Mouse (Mus musculus): ENCODE measurements around the gene Gm266. TPM values are rescaled to one million over a fixed set of nuclear protein-coding genes. Genes with fewer than 3 reads are reported as not detected.
"Not testable (repeated sequence)": the region's sequence is repeated elsewhere in the genome, so short reads cannot be mapped to it uniquely, and the experiment has no call there.

Gene Gm266
- total RNA-seq (2014; fragmentation: Nextera tagmentation) (not detected in 2 replicates), total RNA-seq (2017) (not detected in 2 replicates)

DNA sequence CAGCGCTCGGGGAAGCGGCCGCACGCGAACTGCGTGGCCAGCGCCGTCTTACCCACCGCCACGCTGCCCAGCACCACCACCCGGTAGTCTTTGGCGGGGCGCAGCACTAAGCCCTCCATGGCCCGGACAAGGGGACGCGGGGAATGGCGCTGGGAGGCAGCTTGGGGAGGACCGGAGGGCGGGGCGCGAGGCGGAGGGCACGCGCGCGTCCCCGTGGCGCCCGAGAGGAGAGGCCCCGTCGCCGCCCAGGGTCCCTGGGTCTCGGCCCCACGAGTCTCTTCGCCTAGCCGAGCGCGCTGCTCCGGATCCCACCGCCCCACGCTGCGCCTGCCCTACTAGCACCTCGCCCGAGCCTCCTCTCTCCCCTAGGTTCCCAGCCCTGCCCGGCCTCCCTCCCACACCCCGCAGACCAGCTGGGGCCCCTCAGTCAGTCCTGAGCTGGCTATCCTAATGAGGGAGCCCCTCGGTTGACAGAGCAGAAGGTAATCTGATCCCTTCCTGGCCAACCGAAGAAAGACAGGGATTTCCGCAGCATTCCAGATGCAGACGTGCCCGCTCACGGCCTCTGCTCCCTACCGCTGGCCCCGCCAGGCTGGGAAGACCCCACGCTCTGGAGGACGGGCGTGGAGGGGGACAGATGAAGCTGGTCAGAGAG, at the start of gene Gm266:
TSS of gene Gm266 (minus strand) at position 172 of the 655 bp plus-strand sequence.
- no peak for ATAC-seq (replicated peaks; ENCODE audit: low FRiP score, low TSS enrichment, poor library complexity, severe bottlenecking)

- ATAC-seq (replicated peaks; ENCODE audit: low FRiP score, low TSS enrichment, poor library complexity, severe bottlenecking): peak; percentile 72
Observed at GRCm38 (mm10) chr12:111535281-111535680, 49.7 kb upstream of the Gm266 start.

DNA sequence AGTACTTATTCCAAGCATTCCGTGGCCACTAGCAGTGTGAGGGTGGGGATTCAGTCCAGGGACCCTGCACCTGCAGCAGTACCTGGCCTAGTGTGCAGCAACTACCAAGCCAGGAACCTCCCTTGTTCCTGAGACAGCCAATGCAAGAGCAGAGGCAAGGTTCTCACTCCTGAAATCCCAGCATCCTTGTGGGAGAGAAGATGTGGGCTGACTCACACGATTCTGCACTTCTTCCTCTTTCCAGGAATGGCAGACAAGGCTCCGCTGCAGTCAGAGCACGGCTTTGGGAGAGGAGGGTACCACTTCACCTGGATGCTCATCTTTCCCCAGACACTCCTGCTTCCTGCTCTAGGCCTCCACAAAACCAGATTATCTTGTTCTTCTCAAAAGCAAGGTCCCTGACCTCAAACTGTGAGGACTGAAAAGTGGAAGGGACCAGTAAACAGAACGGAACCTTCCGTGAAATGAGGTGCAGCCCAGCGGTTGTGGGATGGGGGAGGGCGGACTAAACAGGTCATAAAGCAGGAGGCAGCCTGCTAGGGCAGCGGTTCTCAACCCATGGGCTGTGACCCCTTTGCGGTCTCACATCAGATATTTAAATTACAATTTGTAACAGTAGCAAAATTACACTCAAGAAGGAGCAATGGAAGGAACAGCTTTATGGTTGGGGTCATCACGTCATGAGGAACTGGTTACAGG, 47.6 kb upstream of the Gm266 start:
- ATAC-seq (replicated peaks; ENCODE audit: low FRiP score, low TSS enrichment, poor library complexity, severe bottlenecking): no peak

DNA sequence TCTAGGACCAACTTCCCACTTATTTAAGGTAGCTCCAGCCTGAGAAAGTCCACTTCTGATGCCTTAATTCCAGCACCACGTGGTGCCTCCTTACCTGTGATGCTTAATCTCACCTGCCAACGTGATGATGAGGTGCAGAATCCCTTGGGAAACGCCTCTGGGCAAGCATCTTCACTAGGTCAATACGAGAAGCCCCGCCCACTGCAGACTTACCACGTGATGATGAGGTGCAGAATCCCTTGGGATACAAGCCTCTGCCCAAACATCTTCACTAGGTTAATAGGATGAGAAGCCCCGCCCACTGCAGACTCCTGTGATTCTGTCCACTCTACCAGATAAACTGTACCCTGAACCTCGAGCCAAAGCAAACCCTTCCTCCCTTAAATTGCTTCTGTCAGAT, 43.6 kb upstream of the Gm266 start:
- no peak for ATAC-seq (replicated peaks; ENCODE audit: low FRiP score, low TSS enrichment, poor library complexity, severe bottlenecking)

DNA sequence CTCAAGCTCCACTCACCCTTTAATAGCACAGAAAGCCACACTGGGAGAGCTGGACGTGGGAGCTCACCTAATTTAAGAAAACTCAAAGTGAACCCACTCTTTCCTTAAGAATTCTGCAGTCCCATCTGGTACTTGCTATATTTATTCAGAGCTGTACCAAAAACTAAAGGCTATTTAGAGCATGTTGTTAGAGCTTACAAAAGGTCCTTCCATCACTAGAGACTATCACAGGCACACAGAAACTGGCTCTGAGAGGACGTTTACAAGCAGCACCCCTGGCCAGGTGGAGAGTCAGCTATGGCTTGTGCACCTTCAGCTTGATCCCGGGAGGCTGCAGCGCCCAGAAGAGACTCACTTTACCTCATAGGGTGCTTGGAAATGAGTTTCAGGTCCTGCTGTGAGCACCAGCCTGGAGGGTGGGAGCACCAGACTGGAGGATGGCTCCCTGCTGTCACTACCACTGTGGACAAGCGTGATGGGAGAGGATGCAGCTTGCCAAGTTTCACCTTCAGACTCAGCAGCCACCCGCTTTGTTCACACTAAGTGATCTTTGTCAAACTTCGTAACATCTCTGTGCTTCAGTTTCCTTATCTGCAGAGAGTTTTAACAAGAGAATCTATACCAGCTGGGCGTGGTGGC, 42.1 kb upstream of the Gm266 start:
- ATAC-seq (replicated peaks; ENCODE audit: low FRiP score, low TSS enrichment, poor library complexity, severe bottlenecking): no peak

DNA sequence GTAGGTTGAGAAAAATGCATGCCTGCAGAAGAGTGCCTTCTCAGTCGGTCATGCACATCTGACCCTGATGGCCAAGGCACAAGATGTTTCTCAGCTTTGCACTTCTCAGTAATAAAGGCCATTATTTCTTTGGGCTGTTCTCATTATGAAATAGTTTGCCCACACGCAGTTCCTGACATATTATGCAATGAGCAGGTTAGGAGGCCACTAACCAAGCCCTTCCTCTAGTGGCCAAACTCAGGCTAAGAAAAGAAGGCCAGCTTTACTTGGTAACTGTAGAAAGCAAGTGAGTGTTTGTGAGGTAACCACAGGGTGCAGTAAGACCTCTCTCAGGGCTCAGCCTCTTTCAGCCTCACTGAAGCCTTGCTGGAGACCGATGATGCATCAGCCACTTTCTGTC, 39.3 kb upstream of the Gm266 start:
- ATAC-seq (replicated peaks; ENCODE audit: low FRiP score, low TSS enrichment, poor library complexity, severe bottlenecking): no peak

DNA sequence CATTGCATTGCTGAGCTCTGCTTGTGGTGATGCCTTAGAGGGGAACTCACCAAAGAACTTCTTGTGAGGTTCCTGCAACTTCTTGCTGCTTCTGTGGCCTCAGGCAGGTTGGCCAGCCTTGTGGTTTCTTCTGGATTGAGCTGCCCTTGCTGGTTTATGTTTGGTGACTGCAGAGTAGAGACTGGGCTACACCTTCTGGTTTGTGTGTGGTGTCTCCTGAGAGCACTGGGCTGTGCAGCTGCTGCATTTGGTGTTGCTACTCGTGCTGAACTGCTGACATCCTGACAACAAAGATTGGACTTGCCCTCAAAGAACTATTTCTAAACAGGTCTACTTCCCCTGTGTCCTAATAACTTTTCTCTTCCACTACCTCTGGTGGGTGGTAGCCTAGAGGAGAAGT, 38.8 kb upstream of the Gm266 start:
- no peak for ATAC-seq (replicated peaks; ENCODE audit: low FRiP score, low TSS enrichment, poor library complexity, severe bottlenecking)

- no peak for ATAC-seq (replicated peaks; ENCODE audit: low FRiP score, low TSS enrichment, poor library complexity, severe bottlenecking)
Observed at GRCm38 (mm10) chr12:111520994-111521393, 35.4 kb upstream of the Gm266 start.

- ATAC-seq (replicated peaks; ENCODE audit: low FRiP score, low TSS enrichment, poor library complexity, severe bottlenecking): no peak
Observed at GRCm38 (mm10) chr12:111519821-111520220, 34.2 kb upstream of the Gm266 start.

- ATAC-seq (replicated peaks; ENCODE audit: low FRiP score, low TSS enrichment, poor library complexity, severe bottlenecking): peak; percentile 20
Observed at GRCm38 (mm10) chr12:111518391-111518790, 32.8 kb upstream of the Gm266 start.

DNA sequence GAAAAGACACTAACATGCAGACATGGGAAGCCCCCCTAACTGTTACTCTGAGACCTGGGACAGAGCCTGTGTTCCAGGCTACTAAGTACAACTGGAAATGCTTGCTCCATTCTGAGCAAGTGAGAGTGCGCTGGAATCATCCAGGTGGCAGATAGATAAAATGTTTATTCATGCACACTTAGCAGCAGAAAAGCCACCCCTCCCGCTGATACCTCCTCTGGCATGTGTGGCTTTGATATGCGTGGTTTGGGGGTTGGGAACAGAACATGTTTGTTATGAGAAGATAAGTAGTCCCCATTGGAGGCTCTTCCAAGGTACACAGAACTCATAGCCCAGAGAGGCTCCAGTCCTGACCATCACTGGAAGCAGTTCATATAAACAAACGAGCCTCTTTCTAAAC, 32.3 kb upstream of the Gm266 start:
- ATAC-seq (replicated peaks; ENCODE audit: low FRiP score, low TSS enrichment, poor library complexity, severe bottlenecking): peak; percentile 83

DNA sequence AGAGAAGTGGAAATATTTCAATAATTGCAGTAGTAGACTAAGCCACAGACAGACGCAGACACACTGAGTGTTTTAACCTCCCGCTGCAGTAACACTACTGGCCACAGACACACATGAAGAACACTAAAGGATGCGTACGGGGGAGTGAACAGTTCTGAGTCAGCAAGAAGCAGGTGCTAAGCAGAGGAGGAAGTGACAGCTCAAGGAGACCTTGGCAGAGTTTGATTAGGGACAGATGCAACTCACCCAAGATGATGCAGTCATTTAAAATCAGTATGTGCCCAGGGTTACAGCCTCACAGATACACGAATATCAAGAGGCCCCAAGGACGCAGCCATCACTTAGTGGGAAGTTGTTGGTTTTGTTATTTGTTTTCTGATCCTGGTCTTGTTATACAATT, 31.2 kb upstream of the Gm266 start:
- peak; percentile 72 for ATAC-seq (replicated peaks; ENCODE audit: low FRiP score, low TSS enrichment, poor library complexity, severe bottlenecking)

- ATAC-seq (replicated peaks; ENCODE audit: low FRiP score, low TSS enrichment, poor library complexity, severe bottlenecking): no peak
Observed at GRCm38 (mm10) chr12:111515920-111516319, 30.3 kb upstream of the Gm266 start.

DNA sequence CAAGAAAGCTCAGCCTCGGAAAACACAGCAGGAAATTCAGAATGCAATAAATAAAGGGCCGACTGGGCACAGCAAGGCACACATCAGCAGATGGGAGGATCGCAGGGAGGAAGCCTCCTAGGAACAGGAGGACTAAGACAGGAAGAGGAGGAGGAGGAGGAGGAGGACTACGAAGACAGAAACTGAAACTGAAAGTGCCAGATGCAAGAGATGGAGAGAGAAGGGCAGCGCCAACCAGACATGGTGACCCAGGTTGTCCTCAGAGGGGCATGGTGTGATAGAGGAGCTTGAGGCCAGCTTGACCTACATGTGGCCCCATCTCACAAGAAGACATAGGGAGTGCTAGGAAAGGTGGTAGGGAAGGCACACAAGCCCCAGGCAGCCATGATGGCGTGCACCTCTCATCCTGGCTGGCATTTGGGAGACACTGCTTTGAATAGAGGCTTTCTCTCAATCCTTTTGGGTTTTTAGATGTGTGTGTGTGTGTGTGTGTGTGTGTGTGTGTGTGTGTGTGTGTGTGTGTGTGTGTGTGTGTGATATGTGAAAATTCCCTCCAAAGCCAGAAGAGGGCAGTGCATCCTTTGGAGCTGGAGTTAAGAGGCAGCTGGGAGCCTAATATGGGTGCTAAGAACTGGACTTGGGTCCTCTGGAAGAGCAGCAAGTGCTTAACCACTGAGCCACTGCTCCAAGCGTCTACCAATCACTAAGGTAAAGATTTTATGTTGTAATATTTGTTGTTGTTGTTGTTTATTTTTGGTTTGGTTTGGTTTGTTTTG, 29.4 kb upstream of the Gm266 start:
- no peak for ATAC-seq (replicated peaks; ENCODE audit: low FRiP score, low TSS enrichment, poor library complexity, severe bottlenecking)

DNA sequence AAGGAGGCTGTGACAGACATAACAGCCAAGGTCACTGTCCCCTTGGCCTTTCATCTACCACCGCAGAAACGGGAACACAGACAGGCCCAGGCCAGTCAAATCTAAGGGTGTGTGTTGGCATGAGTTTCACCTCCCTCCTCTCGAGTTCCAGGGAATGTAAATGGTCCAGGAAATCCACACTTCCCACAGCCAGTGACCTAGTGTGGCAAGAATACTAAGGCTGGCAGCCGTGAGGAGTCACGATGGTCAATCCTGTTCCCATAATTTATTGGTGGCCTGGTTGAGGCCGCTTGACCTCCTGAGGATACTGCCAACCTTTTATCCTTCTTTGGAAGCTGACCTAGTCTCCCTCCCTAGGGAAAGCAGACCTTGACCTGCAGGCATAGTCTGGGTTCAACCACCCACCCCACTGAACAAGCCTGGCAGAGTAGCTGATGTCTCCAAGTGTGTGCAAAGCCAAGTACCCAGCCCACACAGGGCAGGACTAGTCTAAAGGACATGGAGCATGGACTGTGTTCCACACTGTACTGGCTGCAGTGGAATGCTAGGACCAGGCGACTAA, 28.7 kb upstream of the Gm266 start:
- ATAC-seq (replicated peaks; ENCODE audit: low FRiP score, low TSS enrichment, poor library complexity, severe bottlenecking): no peak

GRCm38 (mm10) chr12:111513673-111514072, 28.1 kb upstream of the Gm266 start:
- no peak for ATAC-seq (replicated peaks; ENCODE audit: low FRiP score, low TSS enrichment, poor library complexity, severe bottlenecking)

DNA sequence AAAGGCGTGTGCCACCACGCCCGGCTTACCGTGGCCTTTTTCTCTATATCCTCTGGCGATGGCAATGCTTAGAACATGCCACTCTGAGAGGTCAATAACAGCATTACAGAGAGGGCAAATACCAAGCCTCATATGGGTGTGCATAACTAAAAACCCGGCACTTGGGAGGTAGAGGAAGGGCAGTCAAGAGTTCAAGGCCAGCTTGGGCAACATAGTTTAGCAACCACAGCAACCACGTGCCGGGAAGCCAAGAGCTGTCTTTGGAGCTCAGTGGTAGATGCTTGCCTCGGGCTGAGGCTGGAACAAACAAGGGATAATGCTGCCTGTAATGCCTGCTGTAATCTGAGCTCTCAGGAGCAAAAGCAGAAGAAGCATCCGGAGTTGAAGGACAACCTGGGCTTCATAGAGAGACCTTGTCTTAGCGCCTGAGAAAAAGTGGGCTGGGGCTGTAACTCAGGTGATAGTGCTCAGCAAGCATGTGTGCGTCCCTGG, 27.0 kb upstream of the Gm266 start:
- no peak for ATAC-seq (replicated peaks; ENCODE audit: low FRiP score, low TSS enrichment, poor library complexity, severe bottlenecking)

- not testable (repeated sequence) for ATAC-seq (replicated peaks; ENCODE audit: low FRiP score, low TSS enrichment, poor library complexity, severe bottlenecking)
Observed at GRCm38 (mm10) chr12:111508438-111508837, 22.8 kb upstream of the Gm266 start.

GRCm38 (mm10) chr12:111507962-111508361, 22.3 kb upstream of the Gm266 start:
- no peak for ATAC-seq (replicated peaks; ENCODE audit: low FRiP score, low TSS enrichment, poor library complexity, severe bottlenecking)

DNA sequence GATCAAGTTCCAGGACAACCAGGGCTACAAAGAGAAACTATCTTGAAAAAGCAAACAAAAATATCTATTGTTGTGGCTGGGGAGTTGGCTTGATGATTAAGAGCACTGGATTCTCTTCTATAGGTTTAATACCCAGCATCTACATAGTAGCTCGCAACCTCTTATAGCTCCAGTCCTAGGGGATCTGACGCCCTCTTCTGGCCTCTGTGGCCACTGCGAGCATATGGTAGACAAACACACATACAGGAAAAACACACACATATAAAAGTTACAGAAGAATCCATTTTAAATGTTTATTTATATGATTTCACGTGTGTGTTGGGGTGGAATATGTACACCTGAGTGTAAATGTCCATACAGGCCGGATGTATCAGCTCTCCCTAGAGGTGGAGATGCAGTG, 21.4 kb upstream of the Gm266 start:
- no peak for ATAC-seq (replicated peaks; ENCODE audit: low FRiP score, low TSS enrichment, poor library complexity, severe bottlenecking)
